Mouse (Mus musculus) liver, embryonic 11.5 days (tissue): ENCODE results near the gene Mkrn2. TPM values are rescaled to one million over a fixed set of nuclear protein-coding genes. Genes with fewer than 3 reads are reported as not detected.

ENCODE experiments used
- ATAC-seq: fragments of 200-750 bp; cut with Nextera tagmentation; replicated peaks from 2 replicates; pipeline ENCODE4 v1.8.0; 2017; ENCODE audit warnings: moderate number of reproducible peaks, mild to moderate bottlenecking, moderate TSS enrichment, moderate library complexity; ENCODE audit not compliant: low FRiP score
- DNase-seq: peaks from one replicate; pipeline ENCODE4 v3.0.0-alpha.2; 2017; ENCODE audit warnings: low spot score
- H3K27ac ChIP-seq: fragments of 300-500 bp; sonication (generic); 2 replicates; pipeline ENCODE4 v1.5.1; 2014; ENCODE audit warnings: mild to moderate bottlenecking, low read depth, low read length, control low read depth
- H3K27me3 ChIP-seq: fragments of 300-500 bp; sonication (generic); replicated peaks from 2 replicates; pipeline ENCODE4 v1.6.1; 2014; ENCODE audit warnings: low read length, mixed read lengths; ENCODE audit not compliant: control insufficient read depth, insufficient read depth
- H3K36me3 ChIP-seq: fragments of 300-500 bp; sonication (generic); 2 replicates; pipeline ENCODE4 v1.6.1; 2014; ENCODE audit warnings: mild to moderate bottlenecking, low read length, moderate library complexity, mixed read lengths; ENCODE audit not compliant: control insufficient read depth, insufficient read depth
- H3K4me1 ChIP-seq: fragments of 300-500 bp; sonication (generic); replicated peaks from 2 replicates; pipeline ENCODE4 v1.6.1; 2014; ENCODE audit warnings: low read length, mixed read lengths; ENCODE audit not compliant: control insufficient read depth, insufficient read depth
- H3K4me2 ChIP-seq: fragments of 300-500 bp; sonication (generic); 2 replicates; pipeline ENCODE4 v1.6.1; 2014; ENCODE audit warnings: mild to moderate bottlenecking, control low read depth, moderate library complexity
- H3K4me3 ChIP-seq: fragments of 300-500 bp; sonication (generic); 2 replicates; pipeline ENCODE4 v1.5.1; 2014; ENCODE audit warnings: low read depth, low read length, control low read depth
- H3K9ac ChIP-seq: fragments of 300-500 bp; sonication (generic); 2 replicates; pipeline ENCODE4 v1.6.1; 2014; ENCODE audit warnings: low read depth, low read length, control low read depth
- H3K9me3 ChIP-seq: fragments of 300-500 bp; sonication (generic); 2 replicates; pipeline ENCODE4 v1.6.1; 2016; ENCODE audit warnings: low read length, inconsistent platforms, mixed read lengths; ENCODE audit not compliant: control insufficient read depth
- WGBS: fragments of 180-500 bp; shearing (Covaris S2); extraction: QIAGEN DNeasy Blood & Tissue Kit; methylation state at CpG from one replicate; pipeline ENCODE4 v1.1.7; 2014; 5-methylcytosine and 5-hydroxymethylcytosine counted together
- polyA plus RNA-seq: library from polyadenylated mRNA; unstranded; fragments of >200 nt; fragmentation: Nextera tagmentation; extraction: Ambion mirVana; gene quantifications from 2 replicates; pipeline ENCODE4 v1.2.1, GENCODE M21; 2014

Mkrn2 gene
- polyA plus RNA-seq, 1 experiment from 2014 or later, result 21.5 TPM

- no peak for DNase-seq
- no peak overlapping the region for H3K4me2 ChIP-seq
- 57% methylated on average over 3 of the region's 3 CpGs for WGBS
- H3K4me1 ChIP-seq, result no peaks in the 10 kb centered on the region
- no peak overlapping the region for H3K4me3 ChIP-seq
- H3K9me3 ChIP-seq, result no peaks in the 10 kb centered on the region
- no peaks in the 10 kb centered on the region; the same call in 1 of the 2 replicates for H3K27me3 ChIP-seq
- no peaks in the 10 kb centered on the region for H3K36me3 ChIP-seq
- H3K27ac ChIP-seq, result no peak overlapping the region
- no peak overlapping the region for H3K9ac ChIP-seq
- ATAC-seq, result no peak
These were observed 7.2 kb upstream of the Mkrn2 start for GRCm38 (mm10) chr6:115594463-115594862.

- H3K4me2 ChIP-seq, result no peak overlapping the region
- no peak for ATAC-seq
- H3K27ac ChIP-seq, result no peak overlapping the region
- DNase-seq, result no peak
- H3K9me3 ChIP-seq, result no peaks in the 10 kb centered on the region
- H3K9ac ChIP-seq, result no peak overlapping the region
- no peaks in the 10 kb centered on the region for H3K4me1 ChIP-seq
- 61% methylated on average over 3 of the region's 3 CpGs for WGBS
- H3K4me3 ChIP-seq, result no peak overlapping the region
- H3K27me3 ChIP-seq, result no peaks in the 10 kb centered on the region; the same call in 1 of the 2 replicates
- H3K36me3 ChIP-seq, result no peaks in the 10 kb centered on the region
These were observed 6.0 kb upstream of the Mkrn2 start for GRCm38 (mm10) chr6:115595667-115596066.

GRCm38 (mm10) chr6:115601322-115601714 is 384 bp upstream of the Mkrn2 start:
- H3K27me3 ChIP-seq, result no peaks in the 10 kb centered on the region
- ATAC-seq, result no peak
- DNase-seq, result no peak
- H3K4me3 ChIP-seq, result peak overlapping the region; percentile 74; the same call in 1 of the 2 replicates
- WGBS, result 67% methylated on average over 4 of the region's 4 CpGs
- peak overlapping the region; percentile 44 for H3K4me2 ChIP-seq
- H3K4me1 ChIP-seq, result peaks cover 8% of the 10 kb centered on the region
- H3K36me3 ChIP-seq, result peaks cover 3% of the 10 kb centered on the region; the same call in 1 of the 2 replicates
- no peaks in the 10 kb centered on the region for H3K9me3 ChIP-seq
- no peak overlapping the region for H3K9ac ChIP-seq
- H3K27ac ChIP-seq, result no peak overlapping the region

GRCm38 (mm10) chr6:115606461-115606860 is 4.8 kb downstream of the Mkrn2 start:
- H3K4me2 ChIP-seq, result no peak overlapping the region
- H3K36me3 ChIP-seq, result peaks cover 19% of the 10 kb centered on the region
- no peak for ATAC-seq
- no peaks in the 10 kb centered on the region for H3K9me3 ChIP-seq
- no peak overlapping the region for H3K27ac ChIP-seq
- H3K4me3 ChIP-seq, result no peak overlapping the region
- no peak for DNase-seq
- no peak overlapping the region for H3K9ac ChIP-seq
- 74% methylated on average over 1 of the region's 1 CpGs for WGBS
- H3K4me1 ChIP-seq, result peaks cover 8% of the 10 kb centered on the region
- no peaks in the 10 kb centered on the region for H3K27me3 ChIP-seq

- Histone ChIP-seq H3K9ac (no peak overlapping the region), H3K4me2 (no peak overlapping the region), H3K27ac (no peak overlapping the region), H3K36me3 (peaks cover 19% of the 10 kb centered on the region), H3K4me3 (no peak overlapping the region), H3K4me1 (peaks cover 8% of the 10 kb centered on the region), H3K27me3 (no peaks in the 10 kb centered on the region), H3K9me3 (no peaks in the 10 kb centered on the region)
- no peak for DNase-seq
- ATAC-seq, result no peak
- WGBS, result 83% methylated on average over 4 of the region's 4 CpGs
These were observed 5.7 kb downstream of the Mkrn2 start for GRCm38 (mm10) chr6:115607429-115607828.

GRCm38 (mm10) chr6:115609121-115609520 is 7.4 kb downstream of the Mkrn2 start:
- no peak overlapping the region for H3K4me3 ChIP-seq
- no peaks in the 10 kb centered on the region for H3K9me3 ChIP-seq
- H3K27ac ChIP-seq, result no peak overlapping the region
- ATAC-seq, result no peak
- no peak overlapping the region for H3K4me2 ChIP-seq
- WGBS, result 63% methylated on average over 3 of the region's 3 CpGs
- peaks cover 25% of the 10 kb centered on the region for H3K36me3 ChIP-seq
- DNase-seq, result no peak
- no peaks in the 10 kb centered on the region for H3K27me3 ChIP-seq
- H3K4me1 ChIP-seq, result no peaks in the 10 kb centered on the region
- no peak overlapping the region for H3K9ac ChIP-seq

GRCm38 (mm10) chr6:115610301-115610700 is 8.6 kb downstream of the Mkrn2 start:
- no peaks in the 10 kb centered on the region for H3K4me1 ChIP-seq
- no peaks in the 10 kb centered on the region for H3K27me3 ChIP-seq
- no peak overlapping the region for H3K4me2 ChIP-seq
- ATAC-seq (no peak), DNase-seq (no peak)
- H3K27ac ChIP-seq, result no peak overlapping the region
- 97% methylated on average over 5 of the region's 5 CpGs for WGBS
- H3K9ac ChIP-seq, result no peak overlapping the region
- peaks cover 33% of the 10 kb centered on the region for H3K36me3 ChIP-seq
- H3K9me3 ChIP-seq, result no peaks in the 10 kb centered on the region
- H3K4me3 ChIP-seq, result no peak overlapping the region

GRCm38 (mm10) chr6:115613793-115614192 is 12.1 kb downstream of the Mkrn2 start:
- Histone ChIP-seq H3K27ac (no peak overlapping the region), H3K4me3 (no peak overlapping the region), H3K36me3 (peaks cover 60% of the 10 kb centered on the region), H3K9me3 (no peaks in the 10 kb centered on the region), H3K27me3 (no peaks in the 10 kb centered on the region), H3K4me2 (no peak overlapping the region), H3K4me1 (no peaks in the 10 kb centered on the region), H3K9ac (no peak overlapping the region)
- DNase-seq (no peak), ATAC-seq (no peak)

GRCm38 (mm10) chr6:115615983-115616382 is 14.3 kb downstream of the Mkrn2 start:
- DNase-seq (no peak), ATAC-seq (no peak)
- Histone ChIP-seq H3K9me3 (no peaks in the 10 kb centered on the region), H3K9ac (no peak overlapping the region), H3K4me3 (no peak overlapping the region), H3K36me3 (peaks cover 57% of the 10 kb centered on the region), H3K27me3 (no peaks in the 10 kb centered on the region), H3K4me2 (no peak overlapping the region), H3K4me1 (no peaks in the 10 kb centered on the region), H3K27ac (no peak overlapping the region)
- WGBS, result 84% methylated on average over 3 of the region's 3 CpGs
